Mouse (Mus musculus) neural tube, embryonic 11.5 days (tissue): ENCODE measurements around the gene Swap70. TPM values are rescaled to one million over a fixed set of nuclear protein-coding genes. Genes with fewer than 3 reads are reported as not detected.
A peak's percentile ranks its signal among the peaks of the same experiment; 100 is the strongest.

Experiments
- ATAC-seq: fragments of 200-750 bp; cut with Nextera tagmentation; 2 replicates; pipeline ENCODE4 v1.8.0; 2017; ENCODE audit warnings: moderate number of reproducible peaks, mild to moderate bottlenecking, moderate TSS enrichment, moderate library complexity; ENCODE audit not compliant: insufficient read depth, low FRiP score, low TSS enrichment
- DNase-seq: peaks from one replicate; pipeline ENCODE4 v3.0.0-alpha.2; 2015; ENCODE audit warnings: low spot score
- H3K27ac ChIP-seq: fragments of 300-500 bp; sonication (generic); 2 replicates; pipeline ENCODE4 v1.5.1; 2014; ENCODE audit warnings: low read depth, mild to moderate bottlenecking, low read length
- H3K27me3 ChIP-seq: fragments of 300-500 bp; sonication (generic); 2 replicates; pipeline ENCODE4 v1.6.1; 2014; ENCODE audit warnings: mild to moderate bottlenecking, low read length, mixed read lengths; ENCODE audit not compliant: control insufficient read depth, insufficient read depth
- H3K36me3 ChIP-seq: fragments of 300-500 bp; sonication (generic); 2 replicates; pipeline ENCODE4 v1.6.1; 2014; ENCODE audit warnings: mild to moderate bottlenecking, low read length, moderate library complexity, mixed read lengths; ENCODE audit not compliant: control insufficient read depth, insufficient read depth
- H3K4me1 ChIP-seq: fragments of 300-500 bp; sonication (generic); 2 replicates; pipeline ENCODE4 v1.6.1; 2014; ENCODE audit warnings: low read length, mixed read lengths; ENCODE audit not compliant: control insufficient read depth, insufficient read depth
- H3K4me2 ChIP-seq: fragments of 300-500 bp; sonication (generic); 2 replicates; pipeline ENCODE4 v1.6.1; 2014; ENCODE audit warnings: low read depth, mild to moderate bottlenecking, moderate library complexity
- H3K4me3 ChIP-seq: fragments of 300-500 bp; sonication (generic); 2 replicates; pipeline ENCODE4 v1.5.1; 2014; ENCODE audit warnings: low read depth, low read length
- H3K9ac ChIP-seq: fragments of 300-500 bp; sonication (generic); 2 replicates; pipeline ENCODE4 v1.6.1; 2014; ENCODE audit warnings: mild to moderate bottlenecking, low read length
- H3K9me3 ChIP-seq: fragments of 300-500 bp; sonication (generic); 2 replicates; pipeline ENCODE4 v1.6.1; 2016; ENCODE audit warnings: low read length; ENCODE audit not compliant: control insufficient read depth
- WGBS: fragments of 180-500 bp; shearing (Covaris S2); extraction: QIAGEN DNeasy Blood & Tissue Kit; methylation state at CpG from one replicate; pipeline ENCODE4 v1.1.7; 2014; 5-methylcytosine and 5-hydroxymethylcytosine counted together
- polyA plus RNA-seq: library from polyadenylated mRNA; unstranded; fragments of >200 nt; fragmentation: Nextera tagmentation; extraction: Ambion mirVana; gene quantifications from 2 replicates; pipeline ENCODE4 v1.2.1, GENCODE M21; 2014

Gene Swap70
- polyA plus RNA-seq, 1 experiment from 2014 or later, result 19.6 TPM

GRCm38 (mm10) chr7:110286198-110286732, 64.8 kb downstream of the Swap70 start:
- Histone ChIP-seq H3K4me2 (no peak overlapping the region), H3K4me3 (no peak overlapping the region), H3K27me3 (no peaks in the 10 kb centered on the region), H3K27ac (no peak overlapping the region), H3K36me3 (peaks cover 2% of the 10 kb centered on the region; the same call in 1 of the 2 replicates), H3K4me1 (0 out of 2 replicates have a peak, but pooled peaks cover 4% of the 10 kb centered on the region), H3K9ac (no peak overlapping the region), H3K9me3 (no peaks in the 10 kb centered on the region)
- DNase-seq (no peak), ATAC-seq (no peak)
- 77% methylated on average over 8 of the region's 8 CpGs for WGBS

- no peak overlapping the region for H3K27ac ChIP-seq
- peak; percentile 84 for DNase-seq
- H3K36me3 ChIP-seq, result no peaks in the 10 kb centered on the region
- H3K27me3 ChIP-seq, result no peaks in the 10 kb centered on the region
- no peaks in the 10 kb centered on the region for H3K9me3 ChIP-seq
- no peak overlapping the region for H3K4me2 ChIP-seq
- H3K9ac ChIP-seq, result no peak overlapping the region; the same call in 1 of the 2 replicates
- no peak overlapping the region for H3K4me3 ChIP-seq
- 7% methylated on average over 12 of the region's 12 CpGs for WGBS
- ATAC-seq, result peak; percentile 72
- H3K4me1 ChIP-seq, result 0 out of 2 replicates have a peak, but pooled peaks cover 4% of the 10 kb centered on the region
Observed at GRCm38 (mm10) chr7:110286838-110287475, 65.4 kb downstream of the Swap70 start.

- WGBS, result 72% methylated on average over 8 of the region's 8 CpGs
- no peak for ATAC-seq
- DNase-seq, result no peak
- Histone ChIP-seq H3K27ac (no peak overlapping the region), H3K4me1 (0 out of 2 replicates have a peak, but pooled peaks cover 4% of the 10 kb centered on the region), H3K36me3 (no peaks in the 10 kb centered on the region), H3K27me3 (no peaks in the 10 kb centered on the region), H3K4me3 (no peak overlapping the region), H3K4me2 (no peak overlapping the region), H3K9ac (peak overlapping the region; percentile 23; the same call in 1 of the 2 replicates), H3K9me3 (no peaks in the 10 kb centered on the region)
Observed at GRCm38 (mm10) chr7:110287476-110288071, 66.1 kb downstream of the Swap70 start.

- Histone ChIP-seq H3K9ac (no peak overlapping the region), H3K4me3 (no peak overlapping the region), H3K36me3 (no peaks in the 10 kb centered on the region), H3K27ac (no peak overlapping the region), H3K27me3 (no peaks in the 10 kb centered on the region), H3K4me2 (no peak overlapping the region), H3K4me1 (0 out of 2 replicates have a peak, but pooled peaks cover 4% of the 10 kb centered on the region), H3K9me3 (no peaks in the 10 kb centered on the region)
- 90% methylated on average over 4 of the region's 4 CpGs for WGBS
- ATAC-seq (no peak), DNase-seq (no peak)
Observed at GRCm38 (mm10) chr7:110288191-110288604, 66.7 kb downstream of the Swap70 start.

GRCm38 (mm10) chr7:110288731-110289191, 67.2 kb downstream of the Swap70 start:
- 0 out of 2 replicates have a peak, but pooled peaks cover 4% of the 10 kb centered on the region for H3K4me1 ChIP-seq
- H3K9ac ChIP-seq, result no peak overlapping the region
- H3K4me2 ChIP-seq, result no peak overlapping the region
- no peak for DNase-seq
- H3K4me3 ChIP-seq, result no peak overlapping the region
- H3K27me3 ChIP-seq, result no peaks in the 10 kb centered on the region
- no peak for ATAC-seq
- H3K36me3 ChIP-seq, result no peaks in the 10 kb centered on the region
- no peak overlapping the region for H3K27ac ChIP-seq
- H3K9me3 ChIP-seq, result no peaks in the 10 kb centered on the region
- 83% methylated on average over 6 of the region's 6 CpGs for WGBS

- H3K4me1 ChIP-seq, result 0 out of 2 replicates have a peak, but pooled peaks cover 4% of the 10 kb centered on the region
Observed at GRCm38 (mm10) chr7:110289647-110290046, 68.1 kb downstream of the Swap70 start.

GRCm38 (mm10) chr7:110296889-110297603, 75.5 kb downstream of the Swap70 start:
- H3K4me2 ChIP-seq, result 0 out of 2 replicates have a peak overlapping the region, but pooled peaks have one; percentile 5

More at GRCm38 (mm10) chr7:110289647-110290046, 68.1 kb downstream of the Swap70 start:
- ATAC-seq (no peak), DNase-seq (no peak)
- no peak overlapping the region for H3K4me3 ChIP-seq
- no peak overlapping the region for H3K9ac ChIP-seq
- H3K27me3 ChIP-seq, result no peaks in the 10 kb centered on the region
- no peak overlapping the region for H3K4me2 ChIP-seq
- no peaks in the 10 kb centered on the region for H3K36me3 ChIP-seq
- H3K9me3 ChIP-seq, result no peaks in the 10 kb centered on the region
- H3K27ac ChIP-seq, result no peak overlapping the region
- WGBS, result 84% methylated on average over 4 of the region's 4 CpGs

GRCm38 (mm10) chr7:110297611-110298010, 76.1 kb downstream of the Swap70 start:
- H3K9ac ChIP-seq, result no peak overlapping the region
- H3K9me3 ChIP-seq, result no peaks in the 10 kb centered on the region
- H3K27ac ChIP-seq, result peak overlapping the region; percentile 63; the same call in 1 of the 2 replicates
- no peaks in the 10 kb centered on the region for H3K27me3 ChIP-seq
- H3K36me3 ChIP-seq, result no peaks in the 10 kb centered on the region
- H3K4me3 ChIP-seq, result no peak overlapping the region
- no peak overlapping the region for H3K4me2 ChIP-seq
- WGBS, result 45% methylated on average over 4 of the region's 4 CpGs
- ATAC-seq, result no peak
- peaks cover 14% of the 10 kb centered on the region for H3K4me1 ChIP-seq
- no peak for DNase-seq

More at GRCm38 (mm10) chr7:110296889-110297603, 75.5 kb downstream of the Swap70 start:
- Histone ChIP-seq H3K27me3 (no peaks in the 10 kb centered on the region), H3K4me1 (peaks cover 14% of the 10 kb centered on the region), H3K4me3 (no peak overlapping the region), H3K36me3 (no peaks in the 10 kb centered on the region), H3K27ac (peak overlapping the region; percentile 63; the same call in 1 of the 2 replicates), H3K9ac (peak overlapping the region; percentile 39; the same call in 1 of the 2 replicates), H3K9me3 (no peaks in the 10 kb centered on the region)
- WGBS, result 24% methylated on average over 17 of the region's 17 CpGs
- peak; percentile 66 for DNase-seq
- ATAC-seq, result no peak
